Mouse (Mus musculus) neural tube, embryonic 11.5 days (tissue): ENCODE measurements at regions not wholly inside any gene's neighbourhood (a gene's known extent, or its start where the extent isn't known, plus 50 kb on each side); places are given as distances from the start of the nearest gene placed in this dataset.
"Not testable (repeated sequence)": the region's sequence is repeated elsewhere in the genome, so short reads cannot be mapped to it uniquely, and the experiment has no call there.

ENCODE experiments used
- ATAC-seq: fragments of 200-750 bp; cut with Nextera tagmentation; 2 replicates; pipeline ENCODE4 v1.8.0; 2017; ENCODE audit warnings: moderate number of reproducible peaks, mild to moderate bottlenecking, moderate TSS enrichment, moderate library complexity; ENCODE audit not compliant: insufficient read depth, low FRiP score, low TSS enrichment
- DNase-seq: peaks from one replicate; pipeline ENCODE4 v3.0.0-alpha.2; 2015; ENCODE audit warnings: low spot score
- H3K27ac ChIP-seq: fragments of 300-500 bp; sonication (generic); 2 replicates; pipeline ENCODE4 v1.5.1; 2014; ENCODE audit warnings: low read depth, mild to moderate bottlenecking, low read length
- H3K27me3 ChIP-seq: fragments of 300-500 bp; sonication (generic); 2 replicates; pipeline ENCODE4 v1.6.1; 2014; ENCODE audit warnings: mild to moderate bottlenecking, low read length, mixed read lengths; ENCODE audit not compliant: control insufficient read depth, insufficient read depth
- H3K36me3 ChIP-seq: fragments of 300-500 bp; sonication (generic); 2 replicates; pipeline ENCODE4 v1.6.1; 2014; ENCODE audit warnings: mild to moderate bottlenecking, low read length, moderate library complexity, mixed read lengths; ENCODE audit not compliant: control insufficient read depth, insufficient read depth
- H3K4me1 ChIP-seq: fragments of 300-500 bp; sonication (generic); 2 replicates; pipeline ENCODE4 v1.6.1; 2014; ENCODE audit warnings: low read length, mixed read lengths; ENCODE audit not compliant: control insufficient read depth, insufficient read depth
- H3K4me2 ChIP-seq: fragments of 300-500 bp; sonication (generic); 2 replicates; pipeline ENCODE4 v1.6.1; 2014; ENCODE audit warnings: low read depth, mild to moderate bottlenecking, moderate library complexity
- H3K4me3 ChIP-seq: fragments of 300-500 bp; sonication (generic); 2 replicates; pipeline ENCODE4 v1.5.1; 2014; ENCODE audit warnings: low read depth, low read length
- H3K9ac ChIP-seq: fragments of 300-500 bp; sonication (generic); 2 replicates; pipeline ENCODE4 v1.6.1; 2014; ENCODE audit warnings: mild to moderate bottlenecking, low read length
- H3K9me3 ChIP-seq: fragments of 300-500 bp; sonication (generic); 2 replicates; pipeline ENCODE4 v1.6.1; 2016; ENCODE audit warnings: low read length; ENCODE audit not compliant: control insufficient read depth
- WGBS: fragments of 180-500 bp; shearing (Covaris S2); extraction: QIAGEN DNeasy Blood & Tissue Kit; methylation state at CpG from one replicate; pipeline ENCODE4 v1.1.7; 2014; 5-methylcytosine and 5-hydroxymethylcytosine counted together

DNA sequence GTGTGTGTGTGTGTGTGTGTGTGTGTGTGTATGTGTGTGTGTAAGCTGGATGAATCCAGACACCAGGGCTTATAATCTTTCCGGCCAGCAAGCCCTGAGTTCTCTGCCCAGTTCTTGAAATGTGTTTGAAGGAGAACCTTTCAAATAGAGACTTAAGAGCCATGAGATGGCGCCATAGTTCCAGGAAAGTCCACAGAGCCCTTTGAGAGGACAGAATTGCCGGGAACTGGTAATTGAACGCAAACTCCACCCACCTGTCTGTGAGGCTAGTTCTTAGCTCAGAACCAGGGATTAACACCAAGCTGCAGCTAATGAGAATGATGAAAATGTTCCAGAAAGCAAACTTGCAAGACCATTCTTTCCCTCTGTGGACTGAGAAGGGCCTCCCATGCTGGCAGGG lies 72.2 kb downstream of the Trim42 start:
- ATAC-seq (no peak), DNase-seq (peak; percentile 58)
- Histone ChIP-seq H3K4me3 (no peak overlapping the region), H3K36me3 (no peaks in the 10 kb centered on the region), H3K4me1 (no peaks in the 10 kb centered on the region), H3K27ac (no peak overlapping the region), H3K27me3 (no peaks in the 10 kb centered on the region), H3K4me2 (no peak overlapping the region), H3K9ac (no peak overlapping the region), H3K9me3 (no peaks in the 10 kb centered on the region)
- 18% methylated on average over 4 of the region's 4 CpGs for WGBS

- no peaks in the 10 kb centered on the region for H3K27me3 ChIP-seq
Measured at GRCm38 (mm10) chr9:97295770-97296169, 74.0 kb downstream of the Trim42 start.

GRCm38 (mm10) chr9:97291870-97292269 lies 77.9 kb downstream of the Trim42 start:
- WGBS: 79% methylated on average over 1 of the region's 1 CpGs
- H3K36me3 ChIP-seq: no peaks in the 10 kb centered on the region
- H3K4me1 ChIP-seq: no peaks in the 10 kb centered on the region
- H3K9me3 ChIP-seq: no peaks in the 10 kb centered on the region
- H3K4me3 ChIP-seq: no peak overlapping the region
- no peak overlapping the region for H3K9ac ChIP-seq
- ATAC-seq (no peak), DNase-seq (no peak)
- no peaks in the 10 kb centered on the region for H3K27me3 ChIP-seq
- no peak overlapping the region for H3K4me2 ChIP-seq
- no peak overlapping the region for H3K27ac ChIP-seq

More at GRCm38 (mm10) chr9:97295770-97296169, 74.0 kb downstream of the Trim42 start:
- Histone ChIP-seq H3K9ac (no peak overlapping the region), H3K36me3 (no peaks in the 10 kb centered on the region), H3K9me3 (no peaks in the 10 kb centered on the region), H3K27ac (no peak overlapping the region), H3K4me1 (no peaks in the 10 kb centered on the region), H3K4me2 (no peak overlapping the region), H3K4me3 (no peak overlapping the region)
- ATAC-seq (no peak), DNase-seq (peak; percentile 43)
- WGBS: 32% methylated on average over 7 of the region's 7 CpGs

DNA sequence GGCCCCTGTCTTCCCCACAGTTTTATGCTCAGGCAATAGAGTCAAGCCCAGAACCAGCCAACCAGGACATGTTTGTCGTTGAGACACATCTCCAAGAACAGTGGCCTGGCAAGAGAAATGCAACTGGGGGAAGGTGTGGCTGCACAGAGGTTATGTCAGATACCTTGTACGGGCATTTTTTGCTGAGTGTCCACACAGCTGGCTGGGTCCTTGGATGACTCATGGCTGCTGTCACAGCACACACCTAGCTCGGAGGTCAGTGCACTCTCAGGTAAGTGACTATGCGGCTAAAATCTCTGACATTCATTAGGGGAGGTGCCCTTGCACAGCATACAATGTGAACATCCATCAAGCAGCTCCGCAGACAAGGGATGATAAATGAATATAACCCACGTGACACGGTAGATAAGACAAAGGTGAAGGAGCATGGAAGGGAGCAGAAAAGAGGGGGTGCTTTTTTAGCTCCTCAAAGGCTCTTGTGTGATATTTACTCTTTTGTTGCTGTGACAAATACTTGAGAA lies 85.4 kb downstream of the Trim42 start:
- H3K27ac ChIP-seq: no peak overlapping the region
- no peaks in the 10 kb centered on the region for H3K9me3 ChIP-seq
- DNase-seq (peak; percentile 25), ATAC-seq (peak; percentile 53; the same call in 1 of the 2 replicates)
- no peaks in the 10 kb centered on the region for H3K4me1 ChIP-seq
- H3K9ac ChIP-seq: no peak overlapping the region
- no peak overlapping the region for H3K4me2 ChIP-seq
- no peaks in the 10 kb centered on the region for H3K27me3 ChIP-seq
- no peaks in the 10 kb centered on the region for H3K36me3 ChIP-seq
- WGBS: 64% methylated on average over 7 of the region's 7 CpGs
- no peak overlapping the region for H3K4me3 ChIP-seq

GRCm38 (mm10) chr9:97282090-97282489 lies 87.7 kb downstream of the Trim42 start:
- H3K27me3 ChIP-seq: no peaks in the 10 kb centered on the region
- no peak for DNase-seq
- H3K9me3 ChIP-seq: no peaks in the 10 kb centered on the region
- ATAC-seq: no peak
- H3K4me1 ChIP-seq: no peaks in the 10 kb centered on the region
- H3K27ac ChIP-seq: no peak overlapping the region
- WGBS: 93% methylated on average over 3 of the region's 3 CpGs
- H3K4me3 ChIP-seq: no peak overlapping the region
- H3K36me3 ChIP-seq: no peaks in the 10 kb centered on the region
- H3K4me2 ChIP-seq: no peak overlapping the region
- H3K9ac ChIP-seq: no peak overlapping the region

DNA sequence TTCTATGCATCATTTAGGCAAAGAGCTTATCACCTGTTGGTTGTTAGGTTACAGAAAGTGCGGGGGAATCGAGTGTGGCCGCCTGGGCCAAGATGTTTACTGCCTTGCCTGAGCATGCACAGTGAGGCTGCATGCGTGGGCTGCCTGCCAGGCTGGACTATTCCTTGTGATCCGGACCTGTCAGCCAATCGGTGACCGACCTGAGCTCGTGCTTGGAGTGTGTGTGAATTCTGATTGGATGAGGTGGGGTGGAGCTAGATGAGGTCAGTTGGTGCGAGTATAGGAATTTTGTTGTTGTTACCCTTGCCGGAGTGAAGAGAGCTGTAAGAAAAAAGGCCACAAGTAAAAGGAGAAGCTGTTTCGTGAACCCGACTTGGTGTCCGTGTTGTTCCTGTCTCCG lies 94.3 kb downstream of the Trim42 start:
- not testable (repeated sequence) for H3K9ac ChIP-seq, H3K9me3 ChIP-seq, DNase-seq, H3K4me2 ChIP-seq, H3K4me1 ChIP-seq, H3K36me3 ChIP-seq, ATAC-seq, H3K27ac ChIP-seq, H3K4me3 ChIP-seq, H3K27me3 ChIP-seq
- WGBS: 89% methylated on average over 14 of the region's 14 CpGs

GRCm38 (mm10) chr9:97273891-97274290 lies 95.9 kb downstream of the Trim42 start:
- H3K9ac ChIP-seq: no peak overlapping the region
- H3K4me3 ChIP-seq: no peak overlapping the region
- ATAC-seq (no peak), DNase-seq (no peak)
- H3K4me2 ChIP-seq: no peak overlapping the region
- H3K27ac ChIP-seq: no peak overlapping the region
- no peaks in the 10 kb centered on the region for H3K9me3 ChIP-seq
- H3K4me1 ChIP-seq: no peaks in the 10 kb centered on the region
- no peaks in the 10 kb centered on the region for H3K36me3 ChIP-seq
- H3K27me3 ChIP-seq: no peaks in the 10 kb centered on the region
- WGBS: 93% methylated on average over 7 of the region's 7 CpGs

DNA sequence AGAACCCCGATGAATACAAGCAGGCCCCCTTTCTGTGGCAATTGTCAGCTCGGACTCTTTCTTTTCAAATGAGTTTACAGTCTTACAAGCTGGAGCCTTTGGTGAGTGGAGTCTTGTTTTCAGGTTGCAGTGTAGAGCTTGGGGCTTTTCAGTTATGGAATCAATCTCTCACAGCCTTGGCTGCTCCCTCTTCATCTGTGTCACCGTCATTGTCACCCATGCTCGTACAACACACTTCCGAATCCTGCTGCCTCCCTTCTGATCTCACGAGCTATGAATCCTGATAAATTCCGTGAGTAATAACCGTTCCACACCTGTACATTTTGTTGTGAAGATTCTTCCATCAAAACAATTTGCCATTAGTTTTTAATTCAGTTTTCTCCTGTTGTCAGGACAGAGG lies 97.7 kb downstream of the Trim42 start:
- Histone ChIP-seq H3K36me3 (no peaks in the 10 kb centered on the region), H3K4me3 (no peak overlapping the region), H3K4me2 (no peak overlapping the region), H3K27me3 (no peaks in the 10 kb centered on the region), H3K27ac (no peak overlapping the region), H3K9me3 (no peaks in the 10 kb centered on the region), H3K9ac (no peak overlapping the region), H3K4me1 (no peaks in the 10 kb centered on the region)
- ATAC-seq (no peak), DNase-seq (no peak)
- WGBS: 96% methylated on average over 8 of the region's 8 CpGs

- H3K36me3 ChIP-seq: no peaks in the 10 kb centered on the region
- no peak overlapping the region for H3K4me2 ChIP-seq
- DNase-seq (no peak), ATAC-seq (no peak)
- no peak overlapping the region for H3K9ac ChIP-seq
- no peak overlapping the region for H3K4me3 ChIP-seq
- no peaks in the 10 kb centered on the region for H3K9me3 ChIP-seq
- H3K27ac ChIP-seq: no peak overlapping the region
- H3K4me1 ChIP-seq: no peaks in the 10 kb centered on the region
- WGBS: 97% methylated on average over 1 of the region's 1 CpGs
- no peaks in the 10 kb centered on the region for H3K27me3 ChIP-seq
Measured at GRCm38 (mm10) chr9:97247621-97248020, 122.1 kb downstream of the Trim42 start.
